Mouse (Mus musculus): ENCODE measurements around the gene Slc25a25. TPM values are rescaled to one million over a fixed set of nuclear protein-coding genes. Genes with fewer than 3 reads are reported as not detected.

The Slc25a25 gene
- polyA plus RNA-seq, 1 experiment from 2014 or later, result 16.9 TPM

GRCm38 (mm10) chr2:32367315-32367714, 83.9 kb downstream of the Slc25a25 start:
- no peak overlapping the region for H3K27ac ChIP-seq (ENCODE audit: low read length)
- peaks cover 12% of the 10 kb centered on the region; the same call in 1 of the 2 replicates for H3K36me3 ChIP-seq (ENCODE audit: control insufficient read depth, insufficient read depth, low read length)
- peaks cover 9% of the 10 kb centered on the region; the same call in 1 of the 2 replicates for H3K4me1 ChIP-seq (ENCODE audit: control insufficient read depth, insufficient read depth, low read length)
- H3K9ac ChIP-seq (ENCODE audit: low read length), result no peak overlapping the region
- ATAC-seq (ENCODE audit: insufficient read depth, low FRiP score), result no peak
- no peaks in the 10 kb centered on the region for H3K9me3 ChIP-seq (replicated peaks; ENCODE audit: control insufficient read depth, low read length)
- WGBS, result 93% methylated on average over 5 of the region's 5 CpGs
- no peak overlapping the region for H3K4me3 ChIP-seq (replicated peaks; ENCODE audit: low read length)
- no peak overlapping the region for H3K4me2 ChIP-seq (ENCODE audit: low read depth, low read length)
- no peaks in the 10 kb centered on the region for H3K27me3 ChIP-seq (ENCODE audit: control insufficient read depth, insufficient read depth, low read length)

Other genes starting within 250 kb of the Slc25a25 start
- gene Pomt1, start 214.9 kb downstream of the Slc25a25 start, polyA plus RNA-seq (2015; fragmentation: Nextera tagmentation; extraction: Ambion mirVana), result 23.6 and 24.0 TPM in 2 replicates
- 53.4 and 59.7 TPM in 2 replicates for gene Uck1, start 191.3 kb downstream of the Slc25a25 start, polyA plus RNA-seq (2015; fragmentation: Nextera tagmentation; extraction: Ambion mirVana)
- gene Golga2, start 164.1 kb downstream of the Slc25a25 start, polyA plus RNA-seq (2015; fragmentation: Nextera tagmentation; extraction: Ambion mirVana), result 24.6 TPM in 2 replicates
- gene Swi5, start 163.4 kb downstream of the Slc25a25 start, polyA plus RNA-seq (2015; fragmentation: Nextera tagmentation; extraction: Ambion mirVana), result 372 and 388 TPM in 2 replicates
- gene Ciz1, start 99.1 kb downstream of the Slc25a25 start, polyA plus RNA-seq (2015; fragmentation: Nextera tagmentation; extraction: Ambion mirVana), result 41.9 and 45.4 TPM in 2 replicates
- 8.1 and 8.2 TPM in 2 replicates for gene Dnm1, start 98.1 kb downstream of the Slc25a25 start, polyA plus RNA-seq (2015; fragmentation: Nextera tagmentation; extraction: Ambion mirVana)
- 41.5 and 41.9 TPM in 2 replicates for gene 1110008P14Rik, start 69.5 kb downstream of the Slc25a25 start, polyA plus RNA-seq (2015; fragmentation: Nextera tagmentation; extraction: Ambion mirVana)
- 21.1 and 23.6 TPM in 2 replicates for gene Lcn2, start 63.2 kb downstream of the Slc25a25 start, polyA plus RNA-seq (2015; fragmentation: Nextera tagmentation; extraction: Ambion mirVana)
- gene Ptges2, start 55.5 kb downstream of the Slc25a25 start, polyA plus RNA-seq (2015; fragmentation: Nextera tagmentation; extraction: Ambion mirVana), result 23.7 and 26.7 TPM in 2 replicates
- 5.1 and 5.7 TPM in 2 replicates for gene Naif1, start 988 bp downstream of the Slc25a25 start, polyA plus RNA-seq (2015; fragmentation: Nextera tagmentation; extraction: Ambion mirVana)
- 11.4 and 12.8 TPM in 2 replicates for gene Fam102a, start 83.9 kb upstream of the Slc25a25 start, polyA plus RNA-seq (2015; fragmentation: Nextera tagmentation; extraction: Ambion mirVana)
- gene Dpm2, start 119.4 kb upstream of the Slc25a25 start, polyA plus RNA-seq (2015; fragmentation: Nextera tagmentation; extraction: Ambion mirVana), result 104 and 106 TPM in 2 replicates
- gene Pip5kl1, start 123.4 kb upstream of the Slc25a25 start, polyA plus RNA-seq (2015; fragmentation: Nextera tagmentation; extraction: Ambion mirVana), result 0.56 and 0.67 TPM in 2 replicates
- 0.10 and 0.15 TPM in 2 replicates for gene 9430097D07Rik, start 124.2 kb upstream of the Slc25a25 start, polyA plus RNA-seq (2015; fragmentation: Nextera tagmentation; extraction: Ambion mirVana)
- gene St6galnac4, start 135.7 kb upstream of the Slc25a25 start, polyA plus RNA-seq (2015; fragmentation: Nextera tagmentation; extraction: Ambion mirVana), result 19.8 and 22.9 TPM in 2 replicates
- gene St6galnac6, start 148.3 kb upstream of the Slc25a25 start, polyA plus RNA-seq (2015; fragmentation: Nextera tagmentation; extraction: Ambion mirVana), result 17.1 and 18.5 TPM in 2 replicates
- gene Ak1, start 170.3 kb upstream of the Slc25a25 start, polyA plus RNA-seq (2015; fragmentation: Nextera tagmentation; extraction: Ambion mirVana), result 27.4 and 60.2 TPM in 2 replicates
- gene Eng, start 195.2 kb upstream of the Slc25a25 start, polyA plus RNA-seq (2015; fragmentation: Nextera tagmentation; extraction: Ambion mirVana), result 63.6 and 64.5 TPM in 2 replicates